Mouse (Mus musculus): Measurements from ENCODE around the gene Gm20388. TPM values are rescaled to one million over a fixed set of nuclear protein-coding genes. Genes with fewer than 3 reads are reported as not detected.
"Not testable (repeated sequence)": the region's sequence is repeated elsewhere in the genome, so short reads cannot be mapped to it uniquely, and the experiment has no call there.

Gene Gm20388
- total RNA-seq, 2 experiments from 2014 or later: 6.8 to 7.8 TPM

GRCm38 (mm10) chr8:123497699-123498098 is 3587.1 kb downstream of the Gm20388 start:
- DNase-seq: no peak
- intact Hi-C loops (cut with DNase I): no loop called here

GRCm38 (mm10) chr8:123498963-123499362 is 3588.3 kb downstream of the Gm20388 start:
- DNase-seq: no peak
- intact Hi-C loops (cut with DNase I): no loop called here

GRCm38 (mm10) chr8:123499556-123499955 is 3588.9 kb downstream of the Gm20388 start:
- intact Hi-C loops (cut with DNase I): no loop called here
- DNase-seq: no peak

- no peak for DNase-seq
- intact Hi-C loops (cut with DNase I): no loop called here
Measured at GRCm38 (mm10) chr8:123502192-123502591, 3591.6 kb downstream of the Gm20388 start.

GRCm38 (mm10) chr8:123503801-123504467 is 3593.3 kb downstream of the Gm20388 start:
- intact Hi-C loops (cut with DNase I): no loop called here
- no peak for DNase-seq

GRCm38 (mm10) chr8:123504591-123505195 is 3594.1 kb downstream of the Gm20388 start:
- DNase-seq: no peak
- intact Hi-C loops (cut with DNase I): no loop called here

- DNase-seq: no peak
- intact Hi-C loops (cut with DNase I): no loop called here
Measured at GRCm38 (mm10) chr8:123505267-123505666, 3594.6 kb downstream of the Gm20388 start.

- no peak for DNase-seq
- intact Hi-C loops (cut with DNase I): no loop called here
Measured at GRCm38 (mm10) chr8:123505695-123506094, 3595.1 kb downstream of the Gm20388 start.

- no peak for DNase-seq
- intact Hi-C loops (cut with DNase I): no loop called here
Measured at GRCm38 (mm10) chr8:123507153-123507552, 3596.5 kb downstream of the Gm20388 start.

GRCm38 (mm10) chr8:123510819-123511218 is 3600.2 kb downstream of the Gm20388 start:
- intact Hi-C loops (cut with DNase I): no loop called here
- DNase-seq: no peak

- DNase-seq: no peak
- intact Hi-C loops (cut with DNase I): no loop called here
Measured at GRCm38 (mm10) chr8:123514136-123514535, 3603.5 kb downstream of the Gm20388 start.

- intact Hi-C loops (cut with DNase I): no loop called here
- DNase-seq: peak in 1 of 2 experiments; percentile 13
Measured at GRCm38 (mm10) chr8:123514781-123515539, 3604.3 kb downstream of the Gm20388 start, which contains the start of gene Dbndd1. Gene Dbndd1 (minus strand): TSS chr8:123515463.

- no peak for DNase-seq
- intact Hi-C loops (cut with DNase I): no loop called here
Measured at GRCm38 (mm10) chr8:123515540-123515897, 3604.9 kb downstream of the Gm20388 start.

- DNase-seq: no peak
- intact Hi-C loops (cut with DNase I): no loop called here
Measured at GRCm38 (mm10) chr8:123516596-123516995, 3606.0 kb downstream of the Gm20388 start.

- intact Hi-C loops (cut with DNase I): no loop called here
- DNase-seq: no peak
Measured at GRCm38 (mm10) chr8:123518172-123518571, 3607.5 kb downstream of the Gm20388 start.

GRCm38 (mm10) chr8:123518667-123519066 is 3608.0 kb downstream of the Gm20388 start, which contains the start of gene Gas8:
Gene Gas8 (plus strand): TSS chr8:123518834.
- DNase-seq: peak; percentile 76 to 84
- intact Hi-C loops (cut with DNase I): no loop called here

- intact Hi-C loops (cut with DNase I); DNase-seq: not testable (repeated sequence)
Measured at GRCm38 (mm10) chr8:123520048-123520447, 3609.4 kb downstream of the Gm20388 start.

GRCm38 (mm10) chr8:123527720-123528489 is 3617.3 kb downstream of the Gm20388 start:
- DNase-seq: no peak
- intact Hi-C loops (cut with DNase I): no loop called here

- intact Hi-C loops (cut with DNase I): no loop called here
- DNase-seq: no peak
Measured at GRCm38 (mm10) chr8:123536242-123536989, 3625.8 kb downstream of the Gm20388 start.

- DNase-seq: no peak
- intact Hi-C loops (cut with DNase I): no loop called here
Measured at GRCm38 (mm10) chr8:123536990-123537380, 3626.3 kb downstream of the Gm20388 start.
